Mouse (Mus musculus): Measurements from ENCODE around the gene Kif5a. TPM values are rescaled to one million over a fixed set of nuclear protein-coding genes. Genes with fewer than 3 reads are reported as not detected.

Gene Kif5a
- total and polyA plus RNA-seq, 3 experiments: 0.34 to 2.2 (median 0.45) TPM

DNA sequence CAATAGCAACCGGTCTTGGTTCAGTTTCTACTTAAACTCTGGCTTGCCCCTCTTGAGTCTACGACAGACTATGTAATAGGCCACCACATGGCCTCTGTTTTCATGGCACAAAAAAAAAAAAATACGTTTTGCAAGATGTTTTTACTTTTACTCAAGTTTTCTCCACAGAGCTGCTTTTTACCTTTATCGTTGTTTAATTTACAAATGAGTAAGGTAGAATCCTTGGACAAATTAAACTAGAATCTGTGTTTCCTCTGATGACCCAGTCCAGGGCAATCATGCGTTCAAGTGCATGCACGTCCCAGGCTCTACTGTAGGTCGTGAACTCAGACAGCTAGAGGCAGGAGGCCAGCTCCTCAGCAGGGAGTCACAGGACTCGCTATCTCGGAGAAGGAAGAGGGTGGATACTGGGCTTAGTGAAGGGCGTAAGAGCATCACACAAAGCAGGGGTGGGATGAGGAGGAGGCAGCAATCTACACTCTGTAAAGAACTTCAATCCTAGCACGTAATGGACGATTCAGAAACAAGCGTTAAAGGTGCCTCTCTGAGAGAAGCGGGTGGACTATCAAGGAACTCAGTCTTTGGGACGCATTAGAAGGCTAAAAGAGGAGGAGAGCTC lies 26.5 kb upstream of the Kif5a start:
- H3K4me1 ChIP-seq (ENCODE audit: control insufficient read depth, insufficient read depth, low read length): peaks cover 22% of the 10 kb centered on the region
- H3K4me3 ChIP-seq: peak overlapping the region; percentile 87
- peak overlapping the region; percentile 93 for H3K27ac ChIP-seq
- TF ChIP-seq CTCF (IDR thresholded peaks at IDR 0.05) (no peak), EP300 (IDR thresholded peaks at IDR 0.05; ENCODE audit: insufficient read depth, low read depth, low read length) (peak; percentile 89), POLR2A (IDR thresholded peaks at IDR 0.05; ENCODE audit: insufficient read depth, low read depth, low read length) (peak; percentile 49)
- no peaks in the 10 kb centered on the region for H3K79me2 ChIP-seq (replicated peaks; ENCODE audit: control insufficient read depth, insufficient read depth, low read length)
- peaks cover 13% of the 10 kb centered on the region for H3K36me3 ChIP-seq (ENCODE audit: control insufficient read depth, insufficient read depth, low read length)
- no peaks in the 10 kb centered on the region for H3K27me3 ChIP-seq (ENCODE audit: control insufficient read depth, insufficient read depth, low read length)
- intact Hi-C loops (cut with DNase I): loop anchor here (2.0 kb wide), 1 partner anchor 21 kb away; the partner anchor contains the start of gene Mars
- DNase-seq: peak; percentile 73 to 82
- H3K9ac ChIP-seq (ENCODE audit: low read depth, low read length): peak overlapping the region; percentile 65
- WGBS: under 1% methylated on average over 15 of the region's 15 CpGs

- peaks cover 22% of the 10 kb centered on the region for H3K4me1 ChIP-seq (ENCODE audit: control insufficient read depth, insufficient read depth, low read length)
- H3K27me3 ChIP-seq (ENCODE audit: control insufficient read depth, insufficient read depth, low read length): no peaks in the 10 kb centered on the region
- peak within 1 kb of the TSS; percentile 83 for H3K9ac ChIP-seq (ENCODE audit: low read depth, low read length)
- peak within 1 kb of the TSS; percentile 93 for H3K27ac ChIP-seq
- TF ChIP-seq POLR2A (IDR thresholded peaks at IDR 0.05; ENCODE audit: insufficient read depth, low read depth, low read length) (peak; percentile 67), CTCF (IDR thresholded peaks at IDR 0.05) (no peak), EP300 (IDR thresholded peaks at IDR 0.05; ENCODE audit: insufficient read depth, low read depth, low read length) (peak; percentile 85)
- DNase-seq: peak; percentile 93 to 95
- intact Hi-C loops (cut with DNase I): loop anchor here (1.0 kb wide), 1 partner anchor 23 kb away; the partner anchor contains the start of gene Dctn2
- peaks cover 7% of the 10 kb centered on the region for H3K36me3 ChIP-seq (ENCODE audit: control insufficient read depth, insufficient read depth, low read length)
- under 1% methylated on average over 43 of the region's 65 CpGs for WGBS
- peak within 1 kb of the TSS; percentile 87 for H3K4me3 ChIP-seq
- H3K79me2 ChIP-seq (replicated peaks; ENCODE audit: control insufficient read depth, insufficient read depth, low read length): no peaks in the 10 kb centered on the region
Observed at GRCm38 (mm10) chr10:127288800-127289572, 25.8 kb upstream of the Kif5a start, which contains the start of gene Mbd6. Mbd6 (minus strand) TSS chr10:127289018.

DNA sequence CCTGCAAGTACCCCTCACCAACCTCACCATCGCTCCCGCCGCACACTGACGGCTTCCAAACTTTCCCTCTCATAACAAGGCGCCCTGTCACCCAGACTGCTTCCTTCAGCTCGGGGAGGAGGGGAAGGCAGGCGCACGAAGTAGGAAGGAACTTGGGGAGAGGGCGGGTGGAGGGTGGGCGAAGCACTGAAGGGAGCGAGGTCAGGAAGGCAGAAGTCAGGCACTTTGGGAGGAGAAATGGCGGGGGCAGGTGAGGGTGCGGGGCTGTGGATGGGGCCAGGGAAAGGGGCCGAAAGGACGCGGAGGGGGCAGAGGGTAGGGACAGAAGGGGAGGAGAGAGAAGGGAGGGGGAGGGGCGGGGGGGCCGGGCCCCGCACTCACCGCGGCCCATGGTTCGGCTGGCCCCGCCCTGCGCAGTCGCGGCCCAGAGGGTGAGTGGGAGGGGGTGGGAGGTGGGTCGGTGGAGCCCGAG lies 25.2 kb upstream of the Kif5a start:
- H3K4me3 ChIP-seq: peak overlapping the region; percentile 87
- peak overlapping the region; percentile 83 for H3K9ac ChIP-seq (ENCODE audit: low read depth, low read length)
- no peaks in the 10 kb centered on the region for H3K79me2 ChIP-seq (replicated peaks; ENCODE audit: control insufficient read depth, insufficient read depth, low read length)
- H3K36me3 ChIP-seq (ENCODE audit: control insufficient read depth, insufficient read depth, low read length): peaks cover 1% of the 10 kb centered on the region
- peaks cover 21% of the 10 kb centered on the region for H3K4me1 ChIP-seq (ENCODE audit: control insufficient read depth, insufficient read depth, low read length)
- 2% methylated on average over 23 of the region's 28 CpGs for WGBS
- intact Hi-C loops (cut with DNase I): loop anchor here (1.0 kb wide), 1 partner anchor 22 kb away; the partner anchor contains the start of gene Dctn2
- TF ChIP-seq POLR2A (IDR thresholded peaks at IDR 0.05; ENCODE audit: insufficient read depth, low read depth, low read length): peak; percentile 45; the same call in 1 of the 2 replicates
- TF ChIP-seq CTCF (IDR thresholded peaks at IDR 0.05): no peak
- no peak for DNase-seq
- H3K27me3 ChIP-seq (ENCODE audit: control insufficient read depth, insufficient read depth, low read length): no peaks in the 10 kb centered on the region
- peak overlapping the region; percentile 93 for H3K27ac ChIP-seq

DNA sequence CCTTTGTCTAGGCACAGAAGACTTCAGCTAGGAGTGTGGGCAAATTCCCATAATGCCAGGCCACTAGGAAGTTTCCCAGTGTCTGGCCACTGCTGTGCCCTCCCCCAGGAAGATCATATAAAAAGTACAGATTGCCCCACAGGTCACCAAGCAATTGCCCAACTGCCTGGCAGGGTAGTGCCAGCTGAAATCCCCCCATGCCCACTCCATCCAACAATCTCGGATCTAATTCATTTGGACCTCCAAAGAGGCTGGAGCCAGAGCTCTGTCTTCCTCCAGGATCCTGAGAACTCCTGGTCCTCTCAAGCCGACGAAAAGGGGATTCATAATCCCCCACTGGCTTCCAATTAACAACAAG lies 24.8 kb upstream of the Kif5a start:
- peak overlapping the region; percentile 93 for H3K27ac ChIP-seq
- H3K4me1 ChIP-seq (ENCODE audit: control insufficient read depth, insufficient read depth, low read length): peaks cover 19% of the 10 kb centered on the region
- peak overlapping the region; percentile 83 for H3K9ac ChIP-seq (ENCODE audit: low read depth, low read length)
- peak overlapping the region; percentile 87 for H3K4me3 ChIP-seq
- DNase-seq: no peak
- H3K79me2 ChIP-seq (replicated peaks; ENCODE audit: control insufficient read depth, insufficient read depth, low read length): no peaks in the 10 kb centered on the region
- no peak for TF ChIP-seq CTCF (IDR thresholded peaks at IDR 0.05)
- no peak for TF ChIP-seq EP300 (IDR thresholded peaks at IDR 0.05; ENCODE audit: insufficient read depth, low read depth, low read length)
- TF ChIP-seq POLR2A (IDR thresholded peaks at IDR 0.05; ENCODE audit: insufficient read depth, low read depth, low read length): no peak
- WGBS: under 1% methylated on average over 3 of the region's 3 CpGs
- H3K36me3 ChIP-seq (ENCODE audit: control insufficient read depth, insufficient read depth, low read length): no peaks in the 10 kb centered on the region; the same call in 1 of the 2 replicates
- H3K27me3 ChIP-seq (ENCODE audit: control insufficient read depth, insufficient read depth, low read length): no peaks in the 10 kb centered on the region
- intact Hi-C loops (cut with DNase I): loop anchor here (1.0 kb wide), 1 partner anchor 22 kb away; the partner anchor contains the start of gene Dctn2

- H3K4me1 ChIP-seq (ENCODE audit: control insufficient read depth, insufficient read depth, low read length): peaks cover 17% of the 10 kb centered on the region
- 48% methylated on average over 15 of the region's 15 CpGs for WGBS
- H3K9ac ChIP-seq (ENCODE audit: low read depth, low read length): peak overlapping the region; percentile 83; the same call in 1 of the 2 replicates
- H3K4me3 ChIP-seq: peak overlapping the region; percentile 87
- no peaks in the 10 kb centered on the region for H3K27me3 ChIP-seq (ENCODE audit: control insufficient read depth, insufficient read depth, low read length)
- TF ChIP-seq POLR2A (IDR thresholded peaks at IDR 0.05; ENCODE audit: insufficient read depth, low read depth, low read length) (no peak), CTCF (IDR thresholded peaks at IDR 0.05) (no peak), EP300 (IDR thresholded peaks at IDR 0.05; ENCODE audit: insufficient read depth, low read depth, low read length) (no peak)
- H3K36me3 ChIP-seq (ENCODE audit: control insufficient read depth, insufficient read depth, low read length): no peaks in the 10 kb centered on the region; the same call in 1 of the 2 replicates
- no peaks in the 10 kb centered on the region for H3K79me2 ChIP-seq (replicated peaks; ENCODE audit: control insufficient read depth, insufficient read depth, low read length)
- peak overlapping the region; percentile 93 for H3K27ac ChIP-seq
- intact Hi-C loops (cut with DNase I): no loop called here
- DNase-seq: no peak
Observed at GRCm38 (mm10) chr10:127287271-127287935, 24.3 kb upstream of the Kif5a start.
